Mouse (Mus musculus) embryonic facial prominence, embryonic 12.5 days (tissue): Measurements from ENCODE around the gene Dock4. TPM values are rescaled to one million over a fixed set of nuclear protein-coding genes. Genes with fewer than 3 reads are reported as not detected.

Source experiments
- ATAC-seq: fragments of 200-750 bp; cut with Nextera tagmentation; 2 replicates; pipeline ENCODE4 v1.8.0; 2017; ENCODE audit not compliant: insufficient number of reproducible peaks, insufficient read depth, low FRiP score, low TSS enrichment
- H3K27ac ChIP-seq: fragments of 300-500 bp; sonication (generic); 2 replicates; pipeline ENCODE4 v1.5.1; 2016; ENCODE audit warnings: mild to moderate bottlenecking
- H3K27me3 ChIP-seq: fragments of 300-500 bp; sonication (generic); 2 replicates; pipeline ENCODE4 v1.6.1; 2016; ENCODE audit warnings: mild to moderate bottlenecking, moderate library complexity
- H3K36me3 ChIP-seq: fragments of 300-500 bp; sonication (generic); 2 replicates; pipeline ENCODE4 v1.6.1; 2016; ENCODE audit warnings: mild to moderate bottlenecking
- H3K4me1 ChIP-seq: fragments of 300-500 bp; sonication (generic); 2 replicates; pipeline ENCODE4 v1.6.1; 2016
- H3K4me2 ChIP-seq: fragments of 300-500 bp; sonication (generic); replicated peaks from 2 replicates; pipeline ENCODE4 v1.6.1; 2016; ENCODE audit warnings: mild to moderate bottlenecking, moderate library complexity
- H3K4me3 ChIP-seq: fragments of 300-500 bp; sonication (generic); 2 replicates; pipeline ENCODE4 v1.5.1; 2016; ENCODE audit warnings: mild to moderate bottlenecking
- H3K9ac ChIP-seq: fragments of 300-500 bp; sonication (generic); 2 replicates; pipeline ENCODE4 v1.6.1; 2016; ENCODE audit warnings: mild to moderate bottlenecking, moderate library complexity
- H3K9me3 ChIP-seq: fragments of 300-500 bp; sonication (generic); 2 replicates; pipeline ENCODE4 v1.6.1; 2016; ENCODE audit warnings: mild to moderate bottlenecking, moderate library complexity
- WGBS: fragments of 180-500 bp; shearing (Covaris S2); methylation state at CpG from one replicate; pipeline ENCODE4 v1.1.7; 2016; 5-methylcytosine and 5-hydroxymethylcytosine counted together
- polyA plus RNA-seq: library from polyadenylated mRNA; unstranded; fragments of >200 nt; fragmentation: Nextera tagmentation; extraction: Ambion mirVana; gene quantifications from 2 replicates; pipeline ENCODE4 v1.2.1, GENCODE M21; 2016

The Dock4 gene
- polyA plus RNA-seq, 1 experiment from 2014 or later: 24.5 TPM

- WGBS: 50% methylated on average over 2 of the region's 2 CpGs
- Histone ChIP-seq H3K4me1 (0 out of 2 replicates have a peak, but pooled peaks cover 5% of the 10 kb centered on the region), H3K27ac (no peak overlapping the region), H3K27me3 (no peaks in the 10 kb centered on the region), H3K4me3 (no peak overlapping the region), H3K36me3 (no peaks in the 10 kb centered on the region), H3K4me2 (no peak overlapping the region), H3K9ac (no peak overlapping the region), H3K9me3 (no peaks in the 10 kb centered on the region)
- ATAC-seq: no peak
These were observed 7.7 kb upstream of the Dock4 start for GRCm38 (mm10) chr12:40438049-40438448.

- H3K9me3 ChIP-seq: no peaks in the 10 kb centered on the region
- ATAC-seq: no peak
- H3K27ac ChIP-seq: no peak overlapping the region
- peak overlapping the region; percentile 63 for H3K4me2 ChIP-seq
- 1% methylated on average over 16 of the region's 16 CpGs for WGBS
- H3K36me3 ChIP-seq: no peaks in the 10 kb centered on the region
- no peaks in the 10 kb centered on the region for H3K27me3 ChIP-seq
- peak overlapping the region; percentile 61 for H3K9ac ChIP-seq
- H3K4me1 ChIP-seq: peaks cover 8% of the 10 kb centered on the region; the same call in 1 of the 2 replicates
- H3K4me3 ChIP-seq: peak overlapping the region; percentile 82
These were observed 546 bp upstream of the Dock4 start for GRCm38 (mm10) chr12:40445206-40445605.

GRCm38 (mm10) chr12:40446450-40447381 lies 964 bp downstream of the Dock4 start:
- no peaks in the 10 kb centered on the region for H3K36me3 ChIP-seq
- peak overlapping the region; percentile 89 for H3K4me2 ChIP-seq
- H3K9ac ChIP-seq: peak overlapping the region; percentile 85
- under 1% methylated on average over 44 of the region's 44 CpGs for WGBS
- peak; percentile 11 for ATAC-seq
- no peaks in the 10 kb centered on the region for H3K9me3 ChIP-seq
- peak overlapping the region; percentile 85 for H3K27ac ChIP-seq
- no peaks in the 10 kb centered on the region for H3K27me3 ChIP-seq
- peak overlapping the region; percentile 82 for H3K4me3 ChIP-seq
- peaks cover 8% of the 10 kb centered on the region; the same call in 1 of the 2 replicates for H3K4me1 ChIP-seq

- H3K9me3 ChIP-seq: no peaks in the 10 kb centered on the region
- H3K27ac ChIP-seq: no peak overlapping the region
- H3K9ac ChIP-seq: no peak overlapping the region
- H3K4me1 ChIP-seq: peaks cover 8% of the 10 kb centered on the region; the same call in 1 of the 2 replicates
- ATAC-seq: no peak
- H3K4me3 ChIP-seq: peak overlapping the region; percentile 82
- peak overlapping the region; percentile 89 for H3K4me2 ChIP-seq
- H3K27me3 ChIP-seq: no peaks in the 10 kb centered on the region
- WGBS: 13% methylated on average over 10 of the region's 10 CpGs
- no peaks in the 10 kb centered on the region for H3K36me3 ChIP-seq
These were observed 2.0 kb downstream of the Dock4 start for GRCm38 (mm10) chr12:40447561-40448355.

- Histone ChIP-seq H3K4me2 (no peak overlapping the region), H3K36me3 (no peaks in the 10 kb centered on the region), H3K4me3 (no peak overlapping the region), H3K27ac (no peak overlapping the region), H3K9ac (no peak overlapping the region), H3K4me1 (peaks cover 8% of the 10 kb centered on the region; the same call in 1 of the 2 replicates), H3K27me3 (no peaks in the 10 kb centered on the region), H3K9me3 (no peaks in the 10 kb centered on the region)
- 43% methylated on average over 9 of the region's 9 CpGs for WGBS
- no peak for ATAC-seq
These were observed 3.5 kb downstream of the Dock4 start for GRCm38 (mm10) chr12:40449119-40449795.

GRCm38 (mm10) chr12:40456517-40456916 lies 10.8 kb downstream of the Dock4 start:
- no peak overlapping the region for H3K9ac ChIP-seq
- H3K9me3 ChIP-seq: no peaks in the 10 kb centered on the region
- H3K4me1 ChIP-seq: peaks cover 9% of the 10 kb centered on the region; the same call in 1 of the 2 replicates
- no peak overlapping the region for H3K4me3 ChIP-seq
- no peak for ATAC-seq
- WGBS: 82% methylated on average over 2 of the region's 2 CpGs
- H3K27me3 ChIP-seq: no peaks in the 10 kb centered on the region
- no peaks in the 10 kb centered on the region for H3K36me3 ChIP-seq
- no peak overlapping the region for H3K27ac ChIP-seq
- no peak overlapping the region for H3K4me2 ChIP-seq

- no peak overlapping the region for H3K4me2 ChIP-seq
- 71% methylated on average over 3 of the region's 3 CpGs for WGBS
- no peak for ATAC-seq
These were observed 13.2 kb downstream of the Dock4 start for GRCm38 (mm10) chr12:40458977-40459376.

GRCm38 (mm10) chr12:40459673-40460265 lies 14.0 kb downstream of the Dock4 start:
- Histone ChIP-seq H3K36me3 (no peaks in the 10 kb centered on the region), H3K9ac (no peak overlapping the region), H3K4me3 (no peak overlapping the region), H3K4me2 (no peak overlapping the region), H3K9me3 (no peaks in the 10 kb centered on the region), H3K27ac (peak overlapping the region; percentile 9; the same call in 1 of the 2 replicates), H3K27me3 (no peaks in the 10 kb centered on the region), H3K4me1 (peaks cover 18% of the 10 kb centered on the region)
- WGBS: 80% methylated on average over 6 of the region's 6 CpGs
- no peak for ATAC-seq

More at GRCm38 (mm10) chr12:40458977-40459376, 13.2 kb downstream of the Dock4 start:
- no peak overlapping the region for H3K27ac ChIP-seq
- H3K36me3 ChIP-seq: no peaks in the 10 kb centered on the region
- no peaks in the 10 kb centered on the region for H3K9me3 ChIP-seq
- peaks cover 10% of the 10 kb centered on the region; the same call in 1 of the 2 replicates for H3K4me1 ChIP-seq
- H3K9ac ChIP-seq: no peak overlapping the region
- no peak overlapping the region for H3K4me3 ChIP-seq
- H3K27me3 ChIP-seq: no peaks in the 10 kb centered on the region

- WGBS: 53% methylated on average over 7 of the region's 7 CpGs
These were observed 17.0 kb downstream of the Dock4 start for GRCm38 (mm10) chr12:40462693-40463235.

GRCm38 (mm10) chr12:40463828-40464227 lies 18.1 kb downstream of the Dock4 start:
- Histone ChIP-seq H3K4me1 (peaks cover 19% of the 10 kb centered on the region), H3K9ac (no peak overlapping the region), H3K27me3 (no peaks in the 10 kb centered on the region), H3K27ac (no peak overlapping the region), H3K4me3 (no peak overlapping the region), H3K4me2 (no peak overlapping the region), H3K36me3 (no peaks in the 10 kb centered on the region), H3K9me3 (no peaks in the 10 kb centered on the region)
- ATAC-seq: no peak
- WGBS: 62% methylated on average over 2 of the region's 2 CpGs

More at GRCm38 (mm10) chr12:40462693-40463235, 17.0 kb downstream of the Dock4 start:
- peaks cover 19% of the 10 kb centered on the region for H3K4me1 ChIP-seq
- H3K4me3 ChIP-seq: no peak overlapping the region
- H3K27me3 ChIP-seq: no peaks in the 10 kb centered on the region
- H3K36me3 ChIP-seq: no peaks in the 10 kb centered on the region
- H3K9me3 ChIP-seq: no peaks in the 10 kb centered on the region
- ATAC-seq: no peak
- H3K9ac ChIP-seq: no peak overlapping the region
- H3K27ac ChIP-seq: no peak overlapping the region
- H3K4me2 ChIP-seq: no peak overlapping the region
